Mouse (Mus musculus) cortical plate, adult 2 months (tissue): ENCODE data around the gene Tmem88. TPM values are rescaled to one million over a fixed set of nuclear protein-coding genes. Genes with fewer than 3 reads are reported as not detected.

ENCODE experiments used
- H3K27ac ChIP-seq: fragments of 200-500 bp; 2 replicates; pipeline ENCODE4 v1.5.1; 2012; ENCODE audit warnings: low read length, control low read depth, inconsistent platforms; ENCODE audit not compliant: insufficient read depth
- H3K4me1 ChIP-seq: fragments of 200-500 bp; 2 replicates; pipeline ENCODE4 v1.6.1; 2011; ENCODE audit warnings: low read length; ENCODE audit not compliant: control insufficient read depth, insufficient read depth
- H3K4me3 ChIP-seq: fragments of 200-500 bp; 2 replicates; pipeline ENCODE4 v1.5.1; 2011; ENCODE audit warnings: mild to moderate bottlenecking, low read length, control low read depth; ENCODE audit not compliant: insufficient read depth
- CTCF ChIP-seq: fragments of 200-500 bp; IDR thresholded peaks from 2 replicates; pipeline ENCODE4 v1.5.1; 2011; ENCODE audit warnings: mild to moderate bottlenecking, control low read depth, low read length; ENCODE audit not compliant: insufficient read depth; ENCODE audit errors: extremely low read depth
- POLR2A ChIP-seq: fragments of 200-500 bp; IDR thresholded peaks from 2 replicates; pipeline ENCODE4 v1.6.1; 2011; ENCODE audit warnings: mild to moderate bottlenecking, low read length, control low read depth; ENCODE audit not compliant: insufficient read depth; ENCODE audit errors: extremely low read depth
- polyA plus RNA-seq: library from polyadenylated mRNA; depleted of rRNA; stranded (reverse); fragments of >200 nt; gene quantifications from 2 replicates; pipeline ENCODE4 v1.2.3, GENCODE M21; 2012

Gene Tmem88
- polyA plus RNA-seq, 1 experiment: 6.8 TPM

DNA sequence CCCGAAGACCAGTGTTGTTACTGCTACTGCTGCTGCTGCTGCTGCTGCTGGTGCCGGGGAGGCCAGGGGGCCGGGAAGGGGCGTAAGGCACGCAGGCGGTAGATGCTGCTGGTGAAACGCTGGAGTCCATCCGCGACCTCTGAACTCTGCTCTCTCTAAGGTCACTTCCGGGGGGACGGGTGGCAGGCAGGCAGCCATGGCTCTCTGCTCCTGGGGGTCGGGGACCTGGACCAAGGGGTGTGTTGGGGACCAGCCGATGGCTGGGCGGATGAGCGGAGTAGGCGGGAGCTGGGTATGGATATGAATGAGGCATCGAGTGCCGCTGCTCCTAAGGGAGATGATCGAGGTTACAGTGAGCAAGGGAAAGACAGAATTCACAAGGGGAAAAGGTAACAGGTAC, 8.2 kb upstream of the Tmem88 start:
- peaks cover 1% of the 10 kb centered on the region; the same call in 1 of the 2 replicates for H3K4me1 ChIP-seq
- no peak overlapping the region for H3K27ac ChIP-seq
- H3K4me3 ChIP-seq: no peak overlapping the region
- TF ChIP-seq POLR2A (no peak), CTCF (no peak)

GRCm38 (mm10) chr11:69405397-69406200, 7.6 kb upstream of the Tmem88 start:
- no peak overlapping the region for H3K27ac ChIP-seq
- H3K4me1 ChIP-seq: peaks cover 1% of the 10 kb centered on the region; the same call in 1 of the 2 replicates
- TF ChIP-seq CTCF: no peak
- TF ChIP-seq POLR2A: no peak
- no peak overlapping the region for H3K4me3 ChIP-seq

GRCm38 (mm10) chr11:69404595-69405396, 6.8 kb upstream of the Tmem88 start:
- Histone ChIP-seq H3K4me3 (no peak overlapping the region), H3K27ac (no peak overlapping the region), H3K4me1 (peaks cover 1% of the 10 kb centered on the region; the same call in 1 of the 2 replicates)
- TF ChIP-seq CTCF (no peak), POLR2A (no peak)

DNA sequence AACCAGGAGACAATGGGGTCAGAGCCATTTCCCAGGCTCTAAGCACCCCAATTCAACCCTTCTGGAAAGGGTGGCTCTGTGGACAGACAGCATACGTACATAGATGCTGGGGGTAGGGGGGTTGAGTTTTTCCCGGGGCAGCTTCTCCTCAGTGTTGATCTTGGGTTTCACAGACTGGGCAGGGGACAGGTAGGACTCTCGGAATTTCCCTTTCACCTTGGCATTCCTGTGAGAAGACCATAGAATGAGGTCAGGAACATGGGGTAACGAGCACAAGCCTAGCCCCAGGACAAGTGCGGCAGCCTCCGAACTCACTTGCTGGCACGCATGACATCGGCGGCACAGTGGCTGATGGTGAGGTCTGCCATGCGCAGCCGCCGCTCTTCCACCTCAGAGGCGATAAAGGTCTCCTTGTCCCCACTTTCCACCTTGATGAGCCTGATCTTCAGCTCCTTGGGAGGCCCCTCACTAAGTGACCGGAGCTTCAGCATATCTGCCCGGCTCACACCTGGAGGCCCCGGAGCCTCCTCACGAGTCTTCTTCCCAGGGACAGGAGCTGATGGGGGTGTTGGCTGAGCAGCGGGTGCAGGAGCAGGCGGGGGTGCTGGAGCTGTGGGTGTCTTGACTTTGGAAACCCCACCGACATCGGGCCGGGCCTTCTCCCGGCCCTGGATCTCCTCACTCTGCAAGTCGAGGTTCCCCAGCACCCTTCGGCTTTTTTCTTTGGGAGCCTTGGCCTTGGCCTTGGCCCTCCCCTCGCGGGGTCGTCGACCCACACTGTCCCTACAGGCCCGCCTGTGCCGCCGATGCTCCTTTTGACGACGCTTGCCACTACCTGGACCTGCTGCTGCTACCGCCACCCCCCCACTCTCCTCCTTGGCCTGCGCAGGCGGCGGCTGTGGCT, 5.9 kb upstream of the Tmem88 start:
- no peak overlapping the region for H3K4me3 ChIP-seq
- peaks cover 1% of the 10 kb centered on the region; the same call in 1 of the 2 replicates for H3K4me1 ChIP-seq
- H3K27ac ChIP-seq: no peak overlapping the region
- no peak for TF ChIP-seq POLR2A
- no peak for TF ChIP-seq CTCF

GRCm38 (mm10) chr11:69401987-69402386, 4.0 kb upstream of the Tmem88 start:
- no peaks in the 10 kb centered on the region for H3K4me1 ChIP-seq
- no peak overlapping the region for H3K27ac ChIP-seq
- no peak for TF ChIP-seq POLR2A
- TF ChIP-seq CTCF: no peak
- no peak overlapping the region for H3K4me3 ChIP-seq

GRCm38 (mm10) chr11:69401210-69401637, 3.2 kb upstream of the Tmem88 start:
- Histone ChIP-seq H3K4me3 (no peak overlapping the region), H3K4me1 (no peaks in the 10 kb centered on the region), H3K27ac (no peak overlapping the region)
- TF ChIP-seq CTCF (peak; percentile 95), POLR2A (peak; percentile 79)

GRCm38 (mm10) chr11:69400083-69400850, 2.2 kb upstream of the Tmem88 start:
- TF ChIP-seq CTCF (no peak), POLR2A (no peak)
- no peaks in the 10 kb centered on the region for H3K4me1 ChIP-seq
- no peak overlapping the region for H3K4me3 ChIP-seq
- H3K27ac ChIP-seq: no peak overlapping the region

GRCm38 (mm10) chr11:69399201-69400082, 1.4 kb upstream of the Tmem88 start:
- Histone ChIP-seq H3K4me1 (no peaks in the 10 kb centered on the region), H3K27ac (no peak overlapping the region)
- TF ChIP-seq CTCF (no peak), POLR2A (no peak)

More at GRCm38 (mm10) chr11:69399201-69400082, 1.4 kb upstream of the Tmem88 start:
- H3K4me3 ChIP-seq: no peak overlapping the region
